Mouse (Mus musculus): Measurements from ENCODE around the gene Thap12.

Thap12 gene

DNA sequence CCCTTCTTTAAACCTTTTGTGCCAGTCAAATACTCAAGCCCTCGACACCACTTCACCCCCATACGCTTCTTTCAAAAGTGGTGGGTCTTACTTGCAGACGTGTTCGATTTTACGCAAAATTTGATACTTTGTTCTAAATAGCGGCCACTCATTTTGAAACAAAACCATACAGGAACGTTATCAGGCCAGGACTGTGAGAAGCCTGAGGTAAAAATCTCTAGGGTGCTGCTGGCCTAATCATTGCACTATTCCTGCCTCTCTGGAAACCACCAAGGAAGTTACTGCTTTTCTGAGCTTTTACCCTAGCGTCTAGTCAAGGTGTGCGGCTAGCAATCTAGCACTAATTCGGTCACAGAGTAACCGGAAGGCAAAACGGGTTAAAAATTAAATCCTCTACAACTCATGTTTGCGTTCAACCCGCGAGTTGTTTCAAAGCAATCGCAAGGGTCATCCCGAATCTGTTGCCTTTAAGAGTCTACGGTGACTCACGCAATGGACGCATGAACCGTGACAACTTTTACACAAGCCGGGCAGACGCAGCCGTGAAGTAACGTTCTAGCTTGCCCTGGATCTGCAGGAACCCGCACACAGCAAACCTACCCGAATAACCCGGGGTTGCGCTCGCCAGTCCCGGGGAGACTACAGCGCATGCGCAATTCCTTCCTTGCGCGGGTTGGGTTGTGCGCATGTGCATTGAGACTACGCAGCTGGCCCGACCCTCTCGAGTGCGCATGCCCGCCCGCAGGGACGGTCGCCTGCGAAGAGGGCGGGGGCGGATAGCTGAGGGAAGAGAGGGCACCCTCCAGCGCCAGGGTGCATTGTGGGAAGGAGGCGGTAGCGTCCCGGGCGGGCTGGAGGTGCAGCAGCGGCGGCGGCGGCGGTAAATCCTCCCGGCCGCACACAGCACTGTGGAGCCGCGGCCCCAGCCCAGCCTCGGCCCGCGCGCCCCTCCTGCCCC lies at the start of gene Thap12:
Thap12 (plus strand) TSS at position 821 of the 958 bp plus-strand sequence.
- DNase-seq = peak; percentile 99

DNA sequence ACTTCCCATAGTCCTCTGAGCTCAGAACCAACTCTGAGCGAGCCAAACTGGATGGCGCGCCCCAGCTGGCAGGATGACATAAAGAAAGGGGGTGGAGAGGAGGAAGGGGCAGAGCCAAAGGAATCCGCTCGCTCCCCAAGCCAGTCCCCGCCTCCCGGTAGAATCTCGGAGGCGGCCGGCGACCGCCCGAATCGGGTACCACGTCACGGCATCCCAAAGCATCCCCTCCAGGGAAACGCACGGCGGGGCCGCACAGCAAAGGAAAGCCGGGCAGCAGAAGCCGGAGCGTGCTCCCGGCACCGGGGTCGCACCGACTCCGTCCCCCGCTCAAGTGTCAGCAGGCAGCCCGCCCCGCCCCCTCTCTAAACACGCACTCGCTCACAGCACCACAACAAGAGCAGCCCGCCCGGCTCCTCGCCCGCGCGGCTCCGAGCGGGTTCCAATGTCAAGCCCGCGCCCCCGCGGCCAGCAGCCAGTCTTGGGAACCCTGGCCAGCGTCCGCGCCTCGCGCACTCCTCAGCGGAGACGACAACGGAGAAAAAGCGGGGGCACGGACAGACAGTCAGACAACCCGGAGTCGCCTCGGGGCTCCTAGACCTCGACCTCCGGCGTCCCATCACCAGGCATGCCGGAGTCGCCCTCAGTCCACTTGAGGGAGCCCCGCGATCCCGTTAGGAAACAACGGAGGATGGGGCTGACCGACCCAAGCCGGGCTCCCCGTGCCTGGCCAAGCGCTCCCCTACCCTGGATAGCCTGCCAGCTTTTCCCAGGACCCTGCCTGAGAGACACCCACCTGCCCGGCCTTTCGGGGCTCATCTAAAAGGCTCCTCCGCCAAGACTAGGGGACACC lies 47.0 kb upstream of the Thap12 start:
- peak; percentile 85 for DNase-seq

DNA sequence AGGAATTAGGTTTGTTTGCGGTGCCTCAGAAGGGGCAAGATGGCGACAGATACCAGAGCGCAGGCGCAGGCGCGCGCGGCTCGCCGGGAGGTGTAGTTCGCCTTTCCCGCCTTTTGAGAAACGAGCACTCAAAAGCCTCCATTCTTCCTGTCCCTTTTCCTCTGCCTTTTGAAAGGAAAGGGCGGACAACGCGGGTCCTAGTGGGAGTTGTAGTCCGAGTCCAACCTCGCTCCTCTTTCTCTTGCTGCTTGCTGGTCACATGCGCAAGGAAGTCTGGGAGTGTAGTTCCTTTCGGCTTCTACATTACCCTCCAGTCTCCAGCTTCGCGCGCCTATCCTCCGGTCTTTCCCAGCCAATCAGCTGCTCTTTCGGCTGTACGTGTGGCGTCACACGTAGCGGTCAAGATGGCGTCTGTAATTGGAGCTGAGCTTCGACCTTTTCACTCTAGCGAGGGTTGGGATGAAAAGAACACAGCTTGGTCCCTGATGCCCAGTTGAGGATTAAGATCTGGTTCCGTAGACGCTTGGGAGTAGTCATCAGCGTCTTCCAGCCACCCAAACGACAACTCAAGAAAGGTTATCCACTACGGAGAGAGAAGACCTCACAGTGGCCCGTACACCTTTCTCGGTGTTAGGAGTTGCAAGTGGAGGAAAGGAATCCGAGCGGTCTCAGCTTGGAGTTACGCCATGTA lies 46.2 kb upstream of the Thap12 start, which contains the start of gene Emsy:
Emsy (minus strand) TSS at position 253 of the 691 bp plus-strand sequence.
- peak; percentile 93 for DNase-seq

DNA sequence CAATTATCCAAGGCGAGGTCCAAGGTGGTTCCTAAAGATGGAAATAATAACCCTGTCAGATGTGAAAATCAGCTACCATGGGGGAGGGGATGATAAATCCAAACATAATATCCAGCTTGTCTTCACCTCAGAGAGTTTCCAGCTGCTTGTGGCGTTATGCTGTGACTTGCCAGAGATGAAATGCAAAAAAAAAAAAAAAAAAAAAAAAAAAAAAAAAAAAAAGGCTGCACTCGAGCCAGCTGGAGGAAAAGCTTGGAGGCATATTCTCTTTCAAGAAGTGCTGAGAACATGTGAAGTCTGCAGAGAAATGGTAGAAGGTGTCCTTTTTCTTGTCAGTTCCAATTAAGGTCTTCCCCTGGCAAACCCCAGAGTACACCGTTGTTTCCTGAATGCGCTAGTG lies 37.7 kb upstream of the Thap12 start:
- DNase-seq = no peak

DNA sequence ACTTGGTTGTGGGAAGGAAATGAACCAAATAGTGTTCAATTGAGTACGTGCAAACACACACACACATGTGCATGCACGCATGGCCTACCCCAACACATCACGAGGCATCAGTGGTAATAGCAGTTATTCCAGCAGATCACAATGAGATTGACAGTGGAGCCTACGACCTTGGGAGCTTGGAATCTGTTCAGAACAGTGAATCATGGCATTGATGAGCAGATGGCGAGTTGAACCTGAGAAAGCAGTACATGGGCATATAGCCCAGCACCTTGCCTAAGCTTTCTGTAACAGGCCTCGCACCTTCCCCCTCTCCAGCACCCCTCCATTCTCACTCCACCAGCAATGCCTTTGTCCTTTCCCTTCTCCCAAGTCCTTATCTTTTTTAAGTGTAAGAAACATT lies 37.2 kb upstream of the Thap12 start:
- no peak for DNase-seq

DNA sequence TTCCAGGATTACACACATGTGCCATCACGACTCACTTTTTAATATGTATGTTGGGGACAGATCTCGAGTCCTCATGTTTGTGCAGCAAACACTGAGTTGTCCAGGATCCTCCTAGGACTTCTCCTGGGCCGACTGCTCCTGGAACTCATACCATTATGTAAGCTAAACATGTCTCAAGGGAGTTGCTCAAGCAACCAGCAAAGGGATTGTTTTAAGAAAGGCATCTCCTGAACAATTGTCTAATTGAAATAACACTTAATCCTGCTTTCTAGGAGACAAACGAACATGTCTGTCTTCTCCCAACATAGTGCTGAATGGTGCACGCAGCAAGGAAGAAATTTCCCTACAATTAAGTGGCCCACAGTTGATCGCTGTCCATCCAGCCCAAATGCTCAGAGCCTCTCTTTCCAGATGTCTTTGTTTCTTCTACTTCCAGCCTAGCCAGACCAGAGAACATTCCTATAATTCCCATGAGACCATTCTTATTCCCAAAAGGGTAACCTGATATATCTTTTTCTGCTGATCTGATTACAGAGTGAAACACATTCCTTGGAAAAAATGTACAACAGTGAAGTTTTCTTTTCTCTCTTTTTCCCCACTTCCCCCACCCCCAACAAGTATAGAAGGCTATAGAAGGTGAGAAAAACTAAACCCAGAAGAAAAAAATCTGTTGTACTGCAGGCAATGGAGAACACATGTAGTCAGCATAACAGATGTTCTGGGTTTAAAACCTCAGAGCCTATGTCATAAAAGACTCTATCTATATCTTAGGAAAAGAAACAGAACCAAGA lies 34.8 kb upstream of the Thap12 start:
- DNase-seq = no peak

DNA sequence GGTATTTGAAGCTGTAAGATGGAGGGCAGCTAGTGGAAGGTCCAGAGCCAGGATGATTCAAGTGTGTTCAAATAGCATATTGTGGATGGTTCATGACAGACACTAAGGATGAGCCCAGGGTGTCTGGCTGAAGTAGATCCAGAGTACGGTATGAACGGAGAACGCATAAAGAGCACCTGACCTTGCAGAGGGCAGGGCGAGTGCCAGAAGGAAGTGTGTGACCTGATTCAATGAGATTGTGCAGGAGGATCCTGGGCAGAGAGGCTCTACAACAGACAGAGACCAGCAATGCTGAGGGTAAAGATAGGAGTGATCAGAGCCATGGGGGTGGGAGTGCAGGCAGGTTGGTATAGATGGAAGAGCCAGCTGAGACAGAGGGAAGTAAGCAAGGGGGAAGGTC lies 32.1 kb upstream of the Thap12 start:
- DNase-seq = no peak

- no peak for DNase-seq
These were observed 31.5 kb upstream of the Thap12 start for GRCm38 (mm10) chr7:98671416-98671815.

DNA sequence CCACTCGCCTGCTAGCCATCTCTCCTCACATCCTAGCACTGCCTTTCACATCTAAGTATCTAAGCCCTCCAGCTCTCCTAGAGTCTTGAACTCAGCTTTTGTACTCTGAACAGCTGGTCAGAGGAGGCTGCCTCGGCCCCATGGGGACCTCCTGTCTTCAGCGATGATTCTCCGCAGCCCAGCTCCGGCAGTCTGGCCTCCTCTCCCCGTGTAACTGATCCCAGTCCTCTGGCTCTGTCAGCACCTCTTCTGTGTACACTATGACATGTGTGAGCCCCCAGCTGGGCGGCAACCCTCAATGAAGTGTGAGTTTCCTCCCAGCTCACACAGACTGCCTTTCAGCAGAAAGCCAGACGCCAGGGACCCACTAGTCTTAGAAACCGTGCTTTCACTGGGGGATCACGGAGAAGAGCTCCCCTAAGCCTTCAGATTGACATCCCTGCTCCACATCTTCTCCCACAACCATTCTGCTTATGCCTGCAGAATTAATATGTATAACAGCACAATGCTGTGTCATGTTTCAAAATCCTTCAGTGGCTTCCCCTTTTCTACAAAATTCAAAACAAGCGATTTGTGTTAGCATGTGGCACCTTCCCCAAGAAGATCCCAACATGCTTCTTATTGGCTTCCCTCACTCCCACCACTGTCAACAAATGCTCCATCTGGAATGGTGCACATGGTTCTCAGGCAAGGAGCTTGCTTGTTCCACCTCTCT lies 30.5 kb upstream of the Thap12 start:
- peak; percentile 23 for DNase-seq

- DNase-seq = no peak
These were observed 28.6 kb upstream of the Thap12 start for GRCm38 (mm10) chr7:98674344-98674743.

DNA sequence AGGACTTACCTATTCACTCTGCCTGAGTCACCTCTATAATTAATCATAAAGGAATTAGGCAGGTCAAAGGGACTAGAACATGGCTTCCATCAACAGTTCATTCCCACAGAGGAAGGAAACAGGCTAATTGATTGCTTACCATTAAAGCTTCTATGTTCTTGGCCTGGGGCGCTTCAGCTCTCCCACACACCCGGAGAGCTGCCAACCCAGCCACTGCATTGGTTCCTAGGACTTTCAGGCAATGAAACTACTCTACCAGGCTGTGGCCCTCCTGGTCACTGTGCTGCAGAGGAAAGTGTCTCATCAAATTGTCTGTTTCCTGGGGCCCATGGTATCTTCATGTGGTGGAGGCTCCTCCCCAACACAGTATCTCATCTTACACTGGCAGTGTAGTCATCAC lies 25.4 kb upstream of the Thap12 start:
- no peak for DNase-seq

DNA sequence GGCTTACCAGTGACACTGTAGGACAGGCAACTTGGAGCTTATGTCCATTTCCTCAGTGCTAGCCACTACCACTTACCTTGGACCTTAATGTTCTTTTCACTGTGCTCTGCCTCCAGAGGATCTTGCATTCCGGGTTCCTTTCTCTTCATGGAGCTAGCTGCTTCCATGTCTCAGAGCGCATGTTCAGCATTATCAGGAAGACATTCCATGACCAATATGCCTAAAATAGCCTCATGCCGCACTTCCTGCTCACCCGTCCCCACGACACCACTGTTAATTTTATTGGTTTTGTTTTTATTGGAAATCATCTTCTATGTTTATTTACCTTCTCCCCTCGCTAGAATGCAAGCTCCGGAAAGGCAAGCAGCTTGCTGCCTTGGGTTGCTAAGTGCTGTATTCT lies 24.5 kb upstream of the Thap12 start:
- no peak for DNase-seq

DNA sequence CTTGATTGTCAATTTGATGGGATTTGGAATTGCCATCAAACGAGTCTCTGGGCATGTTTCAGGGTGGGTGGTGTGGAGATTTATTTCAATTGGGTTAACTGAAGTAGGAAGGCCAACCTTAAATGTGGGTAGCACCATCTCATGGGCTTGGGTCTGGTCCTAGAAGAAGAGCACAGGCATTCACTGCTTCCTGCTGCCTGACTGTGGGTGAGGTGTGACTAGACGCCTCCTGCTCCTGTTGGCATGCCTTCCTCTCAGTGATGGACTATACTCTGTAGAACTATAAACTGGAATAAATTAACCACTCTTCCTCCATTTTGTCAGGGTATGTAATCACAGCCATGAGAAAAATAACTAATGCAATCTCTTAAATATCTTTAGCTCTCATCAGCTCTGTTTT lies 22.2 kb upstream of the Thap12 start:
- no peak for DNase-seq

GRCm38 (mm10) chr7:98682821-98683220 lies 20.1 kb upstream of the Thap12 start:
- DNase-seq = no peak

GRCm38 (mm10) chr7:98685895-98686294 lies 17.0 kb upstream of the Thap12 start:
- peak; percentile 14 for DNase-seq

DNA sequence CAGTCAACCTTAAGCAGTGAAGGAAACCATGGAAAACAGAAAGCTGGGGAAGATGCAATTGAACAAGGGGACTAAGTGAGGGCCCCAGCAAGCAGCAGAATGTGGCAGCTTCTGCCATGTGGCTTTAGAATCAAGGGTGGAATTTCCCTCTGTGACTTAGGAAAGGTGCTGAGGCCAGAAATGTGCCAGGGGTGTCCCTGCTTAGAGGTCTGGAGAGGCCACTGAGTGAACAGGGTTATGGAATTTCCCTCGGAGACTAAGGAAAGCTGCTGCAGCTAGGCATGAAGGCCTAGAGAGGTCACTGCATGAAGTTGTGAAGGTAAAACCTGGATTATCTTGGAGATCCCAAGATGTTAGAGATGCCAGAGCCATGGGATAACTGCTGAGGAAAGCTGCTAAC lies 12.8 kb upstream of the Thap12 start:
- DNase-seq = no peak

DNA sequence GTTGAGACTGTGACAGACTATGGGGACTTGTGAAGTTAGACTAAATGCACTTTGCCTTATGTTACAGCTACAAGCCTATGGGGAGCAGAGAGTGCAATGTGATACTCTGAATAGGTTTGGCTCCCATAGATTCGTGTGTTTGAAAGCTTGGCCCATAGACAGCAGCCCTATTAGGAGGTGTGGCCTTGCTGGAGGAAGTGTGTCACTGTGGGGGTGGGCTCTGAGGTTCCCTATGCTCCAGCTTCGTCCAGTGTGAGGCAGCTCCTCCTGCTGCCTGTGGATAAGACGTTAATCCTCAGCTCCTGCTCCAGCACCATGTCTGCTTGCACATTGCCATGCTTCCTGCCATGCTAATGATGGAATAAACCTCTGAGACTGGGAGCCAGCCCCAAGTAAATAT lies 12.1 kb upstream of the Thap12 start:
- peak; percentile 13 for DNase-seq

DNA sequence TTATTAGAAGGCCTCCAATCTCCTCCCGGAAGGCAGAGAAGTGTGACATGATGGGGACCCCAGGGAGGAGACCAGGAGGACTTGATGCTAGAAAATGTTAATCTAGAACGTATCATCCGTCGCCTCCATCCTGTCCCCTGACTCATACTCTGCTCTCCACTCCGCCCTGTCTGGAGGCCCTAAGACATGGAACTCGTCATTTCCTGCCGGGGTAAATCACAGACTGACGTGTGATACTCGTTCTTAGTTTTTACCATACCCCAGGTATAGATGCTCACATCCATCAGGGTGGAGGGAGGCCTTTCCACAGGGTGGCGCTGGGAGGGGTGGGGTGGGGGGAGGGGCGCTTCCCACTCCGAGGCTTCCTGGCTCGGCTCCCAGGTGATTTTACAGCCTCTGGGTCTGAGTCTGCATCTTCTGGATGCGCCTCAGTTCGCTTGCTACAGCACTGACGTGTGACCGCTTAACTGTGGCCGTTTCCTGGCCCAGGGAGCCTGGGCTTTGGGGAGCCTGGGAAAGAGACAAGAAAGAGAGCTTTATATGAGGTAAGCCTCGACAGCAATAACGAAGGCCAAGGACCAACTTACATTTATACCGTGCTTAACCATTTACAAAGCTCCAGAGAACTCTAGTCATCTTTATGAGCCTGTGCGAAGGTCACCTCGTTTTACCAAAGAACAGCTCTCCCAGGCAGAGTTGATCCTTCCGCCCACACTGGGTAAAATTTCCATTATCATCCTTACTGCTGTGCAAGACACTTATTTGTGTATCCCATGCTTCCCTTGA lies 9.9 kb upstream of the Thap12 start:
- DNase-seq = no peak

GRCm38 (mm10) chr7:98694046-98694445 lies 8.9 kb upstream of the Thap12 start:
- DNase-seq = no peak

DNA sequence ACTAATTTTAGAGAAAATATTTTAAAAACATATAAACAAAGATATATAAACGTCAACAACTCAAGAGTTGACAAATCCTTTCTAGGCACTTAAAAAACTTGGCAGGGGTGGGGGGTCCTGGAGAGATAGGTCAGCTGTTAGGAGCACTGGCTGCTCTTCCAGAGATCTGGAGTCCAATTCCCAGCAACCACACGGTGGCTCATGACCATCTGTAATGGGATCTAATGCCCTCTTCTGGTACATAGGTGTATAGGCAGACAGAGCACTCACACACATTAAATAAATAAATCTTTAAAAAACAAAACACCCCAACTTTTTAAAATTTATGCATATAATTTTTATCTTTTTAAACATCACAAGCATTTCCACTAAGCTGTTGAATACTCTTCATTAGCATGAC lies 5.4 kb upstream of the Thap12 start:
- no peak for DNase-seq

DNA sequence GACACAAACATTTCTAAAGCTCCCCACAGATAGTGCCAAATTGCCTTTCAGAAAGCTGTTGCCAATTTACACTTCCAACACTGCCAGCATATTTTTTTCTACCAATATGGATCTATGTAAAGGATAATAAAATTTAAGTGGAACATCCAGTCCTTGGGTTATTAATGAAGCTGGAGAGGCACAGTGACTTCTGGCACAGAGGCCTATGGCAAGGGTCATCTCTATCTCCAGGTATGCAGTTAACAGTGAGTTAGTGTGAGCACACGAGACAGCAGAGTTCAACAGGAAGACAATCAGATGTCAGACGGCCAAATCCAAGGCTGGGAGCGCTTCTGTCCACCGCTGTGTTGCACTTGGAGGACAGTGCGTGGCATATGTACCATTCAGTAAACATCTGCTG lies 4.9 kb upstream of the Thap12 start:
- no peak for DNase-seq
